Mouse (Mus musculus) bone marrow macrophage, adult 2 months (primary cell): ENCODE results near the gene Gga3.

Experiments used
- CTCF ChIP-seq: IDR thresholded peaks from 2 replicates; pipeline ENCODE4 v1.5.1; 2012; ENCODE audit warnings: low read depth, mild to moderate bottlenecking, low read length, moderate library complexity
- POLR2A ChIP-seq: IDR thresholded peaks from 2 replicates; pipeline ENCODE4 v1.6.1; 2012; ENCODE audit warnings: mild to moderate bottlenecking, low read depth, low read length, borderline replicate concordance

DNA sequence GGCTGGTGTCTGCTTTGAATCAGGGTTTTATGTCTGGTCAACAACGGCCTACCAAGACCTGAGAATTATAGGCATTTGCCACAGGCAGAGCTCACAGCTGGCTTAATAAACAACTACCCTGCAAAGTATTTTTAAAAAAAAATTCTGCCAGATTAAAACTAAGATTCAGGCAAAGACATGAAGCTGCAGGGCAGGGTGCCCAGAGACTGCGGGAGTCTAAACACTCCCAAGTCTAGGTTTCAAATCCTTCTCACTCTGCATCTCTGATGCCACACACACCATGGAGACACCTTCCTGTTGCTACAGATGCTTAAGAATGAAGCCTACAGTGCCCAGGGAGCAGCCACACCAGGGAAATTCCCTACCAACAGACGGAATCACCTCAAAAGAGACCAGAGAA lies 47.8 kb upstream of the Gga3 start:
- TF ChIP-seq CTCF (no peak), POLR2A (no peak)
